ENCODE assay signal across 15 mouse cellular contexts in the genomic region with DNA sequence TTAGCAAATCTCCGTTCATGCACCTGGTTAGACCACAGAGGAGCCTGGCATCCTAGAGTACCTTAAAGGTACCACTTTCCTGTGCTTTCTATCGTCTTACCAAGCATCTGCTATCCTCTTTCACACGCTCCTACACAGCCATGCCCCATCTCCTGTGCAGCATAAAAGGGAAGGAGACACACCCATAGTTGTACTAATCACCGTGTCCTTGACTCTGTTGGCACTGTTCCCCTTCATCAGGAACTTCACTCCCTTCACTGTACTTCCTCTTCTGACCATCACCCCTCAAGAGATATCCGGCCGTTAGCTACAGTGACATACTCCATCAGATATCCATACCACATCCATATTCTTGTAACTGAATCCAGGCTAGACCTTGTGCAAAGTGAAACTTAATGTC.
DNase-seq lines count a peak whose midpoint lies in the region; ATAC-seq lines count a peak whose summit lies in the region.
"Had no signal": no experiment of that assay in that cellular context is flagged by ENCODE, and none has a peak within 500 bp of the region (broad histone marks: within the 10 kb centered on the region; RNA-seq: fewer than 3 reads in every experiment).

No protein-coding gene starts in this region.

- no peak for DNase-seq in lung, postnatal 4 days
- peak; percentile 16 for DNase-seq in c-Kit-positive CD71-negative TER-119-negative erythroid progenitor cells, embryonic 14.5 days (ENCODE audit: low read depth)
- DNase-seq in splenic B cell, adult 2 months (ENCODE audit: low read depth, low spot score): peak; percentile 37
- DNase-seq: heart, adult 2 months; right cerebral cortex, postnatal 25 days had no signal

- H3K4me1 ChIP-seq in lung, embryonic 16.5 days (replicated peaks; ENCODE audit: control insufficient read depth, insufficient read depth, low read length): 0 out of 2 replicates have a peak, but pooled peaks cover 2% of the 10 kb centered on the region
- peaks cover 6% of the 10 kb centered on the region; the same call in 1 of the 2 replicates for H3K4me1 ChIP-seq in liver, embryonic 15.5 days (replicated peaks)
- H3K4me1 ChIP-seq in forebrain, embryonic 13.5 days: peaks cover 11% of the 10 kb centered on the region
- H3K4me1 ChIP-seq: embryonic facial prominence, embryonic 12.5 days had no signal

- ATAC-seq in lung, embryonic 16.5 days (ENCODE audit: low read depth): peak; percentile 56; the same call in 1 of the 2 replicates
- ATAC-seq in liver, embryonic 15.5 days (ENCODE audit: insufficient read depth): 0 out of 2 replicates have a peak, but pooled peaks have one; percentile 37
- no peak for ATAC-seq in forebrain, embryonic 13.5 days
- no peak; the same call in 1 of the 2 replicates for ATAC-seq in erythroid progenitor cell, adult 5-6 weeks (replicated peaks; ENCODE audit: low FRiP score, poor library complexity, severe bottlenecking)
- ATAC-seq: midbrain, embryonic 16.5 days had no signal

- WGBS in lung, embryonic 16.5 days: 65% methylated on average over 6 of the region's 6 CpGs
- WGBS in liver, embryonic 15.5 days (ENCODE audit: insufficient replicate concordance): 12% methylated on average over 6 of the region's 6 CpGs
- 87% methylated on average over 6 of the region's 6 CpGs for WGBS in forebrain, embryonic 13.5 days

- no peak overlapping the region for H3K4me2 ChIP-seq in lung, embryonic 16.5 days (ENCODE audit: low read depth, low read length)
- no peak overlapping the region for H3K4me2 ChIP-seq in liver, embryonic 15.5 days
- H3K4me2 ChIP-seq in forebrain, embryonic 13.5 days: no peak overlapping the region
- H3K4me2 ChIP-seq: embryonic facial prominence, embryonic 12.5 days; hindbrain, embryonic 15.5 days had no signal

- no peak overlapping the region for H3K4me3 ChIP-seq in lung, embryonic 16.5 days (ENCODE audit: low read length)
- H3K4me3 ChIP-seq in liver, embryonic 15.5 days (replicated peaks): no peak overlapping the region
- H3K4me3 ChIP-seq in forebrain, embryonic 13.5 days: no peak overlapping the region
- H3K4me3 ChIP-seq: embryonic facial prominence, embryonic 12.5 days; forebrain, embryonic 10.5 days; heart, adult 2 months; hindbrain, embryonic 15.5 days had no signal

- no peaks in the 10 kb centered on the region for H3K9me3 ChIP-seq in lung, embryonic 16.5 days (ENCODE audit: control insufficient read depth, low read length)
- H3K9me3 ChIP-seq in liver, embryonic 15.5 days (replicated peaks): no peaks in the 10 kb centered on the region
- H3K9me3 ChIP-seq in forebrain, embryonic 13.5 days (replicated peaks): no peaks in the 10 kb centered on the region
- H3K9me3 ChIP-seq: embryonic facial prominence, embryonic 12.5 days; forebrain, embryonic 10.5 days; hindbrain, embryonic 15.5 days had no signal

- H3K9ac ChIP-seq in lung, embryonic 16.5 days (ENCODE audit: low read length): no peak overlapping the region
- no peak overlapping the region for H3K9ac ChIP-seq in liver, embryonic 15.5 days
- H3K9ac ChIP-seq in forebrain, embryonic 13.5 days: no peak overlapping the region
- H3K9ac ChIP-seq: embryonic facial prominence, embryonic 12.5 days; hindbrain, embryonic 15.5 days had no signal

- H3K27me3 ChIP-seq in lung, embryonic 16.5 days (ENCODE audit: control insufficient read depth, insufficient read depth, low read depth, low read length): no peaks in the 10 kb centered on the region
- no peaks in the 10 kb centered on the region for H3K27me3 ChIP-seq in liver, embryonic 15.5 days
- H3K27me3 ChIP-seq in splenic B cell, adult 2 months (ENCODE audit: control insufficient read depth, insufficient read depth, low read length, poor library complexity, severe bottlenecking): no peaks in the 10 kb centered on the region
- H3K27me3 ChIP-seq in forebrain, embryonic 13.5 days: no peaks in the 10 kb centered on the region
- H3K27me3 ChIP-seq: embryonic facial prominence, embryonic 12.5 days; hindbrain, embryonic 15.5 days had no signal

- H3K36me3 ChIP-seq in lung, embryonic 16.5 days (ENCODE audit: control insufficient read depth, insufficient read depth, low read length): no peaks in the 10 kb centered on the region
- no peaks in the 10 kb centered on the region for H3K36me3 ChIP-seq in liver, embryonic 15.5 days (replicated peaks)
- H3K36me3 ChIP-seq in splenic B cell, adult 2 months (ENCODE audit: control insufficient read depth, insufficient read depth, low read length, poor library complexity, severe bottlenecking): no peaks in the 10 kb centered on the region
- no peaks in the 10 kb centered on the region for H3K36me3 ChIP-seq in forebrain, embryonic 13.5 days (ENCODE audit: poor library complexity, severe bottlenecking)
- H3K36me3 ChIP-seq: embryonic facial prominence, embryonic 12.5 days; forebrain, embryonic 10.5 days; hindbrain, embryonic 15.5 days had no signal

- no peak overlapping the region for H3K27ac ChIP-seq in lung, embryonic 16.5 days (ENCODE audit: low read length)
- H3K27ac ChIP-seq in liver, embryonic 15.5 days (replicated peaks): no peak overlapping the region
- no peak overlapping the region for H3K27ac ChIP-seq in forebrain, embryonic 13.5 days
- H3K27ac ChIP-seq: embryonic facial prominence, embryonic 12.5 days; forebrain, embryonic 10.5 days; heart, adult 2 months; hindbrain, embryonic 15.5 days; kidney, postnatal 0 days; macrophage had no signal

Comparison
In these comparisons a context has a peak if more than half of its experiments do, and no peak if none do; other contexts are left out.
1. ATAC-seq: peak in lung, embryonic 16.5 days (single experiment) and liver, embryonic 15.5 days (single experiment); none in forebrain, embryonic 13.5 days (single experiment) and erythroid progenitor cell, adult 5-6 weeks (single experiment).
2. DNase-seq: peak in c-Kit-positive CD71-negative TER-119-negative erythroid progenitor cells, embryonic 14.5 days (single experiment) and splenic B cell, adult 2 months (single experiment); none in lung, postnatal 4 days (0 of 2).